Mouse (Mus musculus) ES-Bruce4 (cell line): ENCODE measurements around the gene Mcoln2. TPM values are rescaled to one million over a fixed set of nuclear protein-coding genes. Genes with fewer than 3 reads are reported as not detected.

Experiments
- H3K27ac ChIP-seq: 2 replicates; pipeline ENCODE4 v1.5.1; 2012; ENCODE audit warnings: low read length, inconsistent platforms; ENCODE audit not compliant: insufficient read depth
- H3K27me3 ChIP-seq: 2 replicates; pipeline ENCODE4 v1.6.1; 2012; ENCODE audit warnings: mild to moderate bottlenecking, low read length, inconsistent platforms; ENCODE audit not compliant: control insufficient read depth, poor library complexity, insufficient read depth, severe bottlenecking
- H3K36me3 ChIP-seq: 2 replicates; pipeline ENCODE4 v1.6.1; 2012; ENCODE audit warnings: inconsistent platforms, mild to moderate bottlenecking, low read length, moderate library complexity; ENCODE audit not compliant: control insufficient read depth, poor library complexity, insufficient read depth, severe bottlenecking
- H3K4me1 ChIP-seq: one replicate; pipeline ENCODE4 v1.8.1; 2011; ENCODE audit warnings: low read length; ENCODE audit not compliant: control insufficient read depth, insufficient read depth
- H3K4me3 ChIP-seq: 2 replicates; pipeline ENCODE4 v1.5.1; 2011; ENCODE audit warnings: low read depth, mild to moderate bottlenecking, low read length
- H3K9ac ChIP-seq: 2 replicates; pipeline ENCODE4 v1.6.1; 2012; ENCODE audit warnings: low read depth, mild to moderate bottlenecking, inconsistent platforms; ENCODE audit not compliant: poor library complexity, severe bottlenecking
- H3K9me3 ChIP-seq: replicated peaks from 2 replicates; pipeline ENCODE4 v1.6.1; 2012; ENCODE audit warnings: mild to moderate bottlenecking, low read length, inconsistent platforms; ENCODE audit not compliant: control insufficient read depth, poor library complexity, insufficient read depth, severe bottlenecking
- CTCF ChIP-seq: IDR thresholded peaks from one replicate; pipeline ENCODE4 v1.8.1; 2011; ENCODE audit warnings: low read depth, low read length
- EP300 ChIP-seq: IDR thresholded peaks from 2 replicates; pipeline ENCODE4 v1.6.1; 2011; ENCODE audit warnings: low read depth, low read length; ENCODE audit not compliant: insufficient read depth
- POLR2A ChIP-seq: IDR thresholded peaks from one replicate; pipeline ENCODE4 v1.8.1; 2011; ENCODE audit warnings: low read length; ENCODE audit not compliant: insufficient read depth
- polyA plus RNA-seq: library from polyadenylated mRNA; stranded (reverse); fragments of >200 nt; gene quantifications from 2 replicates; pipeline ENCODE4 v1.2.4, GENCODE M21; 2011; ENCODE audit warnings: low read depth; ENCODE audit not compliant: missing spikeins, insufficient read depth, insufficient read length

Mcoln2 gene
- polyA plus RNA-seq, result not detected in 2 replicates

DNA sequence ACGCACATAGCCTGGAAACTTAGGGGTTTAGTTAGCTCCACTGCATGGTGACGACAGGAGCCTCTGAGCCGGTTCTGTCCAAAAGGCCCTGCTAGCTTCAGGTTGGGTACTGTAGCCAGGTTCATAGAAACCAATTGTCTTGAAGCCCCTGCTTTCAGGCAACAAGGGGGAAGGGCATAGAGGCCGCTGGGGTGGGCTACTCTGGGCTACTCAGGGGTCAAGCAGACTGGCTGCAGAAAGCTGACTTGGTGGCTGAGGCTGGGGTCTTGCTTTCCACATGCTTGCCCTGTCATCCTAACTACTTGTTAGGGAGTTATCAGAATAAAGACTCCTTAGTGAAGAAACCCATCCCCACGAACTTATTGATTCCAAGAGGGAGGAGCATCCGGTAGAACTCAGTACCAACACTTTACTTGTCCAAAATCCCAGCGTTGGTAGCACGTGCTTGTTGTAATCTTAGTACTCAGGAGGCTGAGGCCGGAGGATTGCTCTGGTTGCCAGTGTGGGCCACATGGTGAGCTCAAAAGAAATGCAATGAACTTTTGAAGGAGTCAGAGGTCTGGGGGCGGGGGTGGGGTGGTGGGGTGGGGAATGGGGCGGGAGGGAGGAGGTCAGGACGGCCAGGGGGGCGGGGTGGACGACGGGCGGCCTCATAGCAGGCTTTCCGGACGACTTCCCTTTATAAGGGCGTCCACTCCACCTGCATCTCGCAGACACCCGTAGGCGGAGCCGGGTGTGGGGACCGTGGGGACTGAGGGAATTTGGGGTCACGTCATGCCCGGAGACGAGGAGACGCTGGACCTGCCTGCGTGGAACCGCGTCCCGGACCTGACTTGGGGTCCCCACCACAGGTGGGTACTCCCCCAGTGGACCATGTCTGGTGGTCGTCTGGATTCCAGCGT is at the start of gene Mcoln2:
Gene Mcoln2 (plus strand): TSS at position 678 of the 902 bp plus-strand sequence.
- no peaks in the 10 kb centered on the region for H3K36me3 ChIP-seq
- H3K9me3 ChIP-seq, result no peaks in the 10 kb centered on the region
- peak within 1 kb of the TSS; percentile 30; the same call in 1 of the 2 replicates for H3K4me3 ChIP-seq
- no peak within 1 kb of the TSS for H3K9ac ChIP-seq
- TF ChIP-seq CTCF, result no peak
- TF ChIP-seq POLR2A, result no peak
- no peak for TF ChIP-seq EP300
- no peaks in the 10 kb centered on the region for H3K4me1 ChIP-seq
- no peak within 1 kb of the TSS for H3K27ac ChIP-seq
- H3K27me3 ChIP-seq, result no peaks in the 10 kb centered on the region; the same call in 1 of the 2 replicates

DNA sequence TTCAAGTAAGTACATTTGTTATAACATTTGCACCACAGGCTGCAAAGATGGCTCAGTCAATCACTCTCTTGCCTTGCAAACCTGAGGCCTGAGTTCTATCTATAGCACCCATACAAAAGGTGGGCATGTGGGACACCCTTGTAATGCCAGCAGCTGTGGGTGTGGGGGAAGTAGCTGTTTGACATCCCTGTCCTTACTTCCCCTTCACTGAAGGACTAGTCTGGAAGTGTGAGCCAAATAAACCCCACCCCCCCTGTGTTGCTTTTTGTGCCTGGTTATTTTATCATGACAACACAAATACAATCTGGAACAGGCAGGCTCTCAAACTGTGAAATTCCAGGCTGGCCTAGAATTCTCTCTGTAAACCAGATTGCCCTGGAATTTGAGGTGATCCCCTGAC is 49.7 kb upstream of the Mcoln2 start:
- no peaks in the 10 kb centered on the region for H3K27me3 ChIP-seq
- H3K4me1 ChIP-seq, result no peaks in the 10 kb centered on the region
- 0 out of 2 replicates have a peak, but pooled peaks cover 3% of the 10 kb centered on the region for H3K9me3 ChIP-seq
- H3K4me3 ChIP-seq, result no peak overlapping the region
- no peak for TF ChIP-seq CTCF
- TF ChIP-seq POLR2A, result no peak
- no peak for TF ChIP-seq EP300
- H3K9ac ChIP-seq, result no peak overlapping the region
- no peaks in the 10 kb centered on the region for H3K36me3 ChIP-seq
- H3K27ac ChIP-seq, result no peak overlapping the region

DNA sequence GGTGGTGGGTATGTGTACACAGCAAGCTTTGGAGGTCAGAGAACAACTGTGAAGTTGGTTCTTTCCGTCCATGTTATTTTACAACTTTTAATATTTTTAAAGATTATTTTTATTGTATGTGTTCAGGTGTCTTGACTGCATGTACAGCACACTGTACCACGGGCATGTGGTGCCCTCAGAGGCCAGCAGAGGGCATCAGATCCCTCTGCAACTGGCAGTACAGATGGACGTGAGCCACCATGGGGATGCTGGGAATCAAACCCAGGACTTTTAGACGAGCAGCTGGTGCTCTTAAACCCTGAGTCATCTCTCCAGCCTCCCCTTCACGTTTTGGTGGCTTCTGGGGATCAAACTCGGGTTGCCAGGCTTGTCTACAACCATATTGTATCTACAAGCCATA is 47.6 kb upstream of the Mcoln2 start:
- Histone ChIP-seq H3K27me3 (no peaks in the 10 kb centered on the region), H3K27ac (no peak overlapping the region), H3K36me3 (no peaks in the 10 kb centered on the region), H3K4me1 (no peaks in the 10 kb centered on the region), H3K9me3 (no peaks in the 10 kb centered on the region), H3K4me3 (no peak overlapping the region), H3K9ac (no peak overlapping the region)
- TF ChIP-seq CTCF (peak; percentile 67), POLR2A (no peak)

DNA sequence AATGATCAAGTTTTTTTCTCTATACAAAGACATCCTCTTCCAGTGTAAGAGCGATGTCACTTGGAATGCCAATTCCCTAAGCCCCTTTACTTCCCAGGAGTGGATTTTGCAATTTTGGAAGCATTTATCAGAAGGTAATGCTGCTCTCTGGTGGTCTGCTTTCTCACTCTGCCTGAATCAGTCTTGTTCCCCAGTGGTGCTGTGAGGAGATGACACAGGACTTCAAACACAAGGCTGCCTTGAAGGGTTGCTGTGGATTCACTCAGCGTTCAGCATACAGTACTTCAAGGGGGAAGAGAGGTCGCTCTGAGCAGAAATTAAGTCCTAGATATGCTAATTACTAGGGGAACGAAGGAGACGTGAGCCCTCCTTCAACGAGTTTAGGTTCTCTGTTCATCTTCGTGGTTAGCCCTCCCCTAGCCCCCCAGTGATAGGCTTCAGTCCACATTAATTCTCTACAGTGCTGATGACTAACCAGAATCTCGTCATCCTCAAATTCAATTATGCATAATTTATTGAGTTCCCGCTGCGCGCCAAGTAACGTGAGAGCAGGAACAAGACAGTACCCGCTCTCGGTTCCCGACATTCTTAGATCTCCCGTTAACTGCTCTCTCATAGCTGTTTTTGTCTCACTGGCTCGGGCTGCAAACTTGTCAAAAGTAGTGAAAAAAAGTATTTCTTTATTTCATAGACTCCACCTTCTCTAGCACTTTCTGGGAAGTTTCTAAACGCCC is 42.4 kb upstream of the Mcoln2 start:
- TF ChIP-seq POLR2A (no peak), CTCF (no peak), EP300 (no peak)
- no peaks in the 10 kb centered on the region for H3K36me3 ChIP-seq
- H3K9me3 ChIP-seq, result no peaks in the 10 kb centered on the region
- no peak overlapping the region for H3K9ac ChIP-seq
- no peak overlapping the region for H3K27ac ChIP-seq
- no peaks in the 10 kb centered on the region for H3K27me3 ChIP-seq
- H3K4me1 ChIP-seq, result peaks cover 1% of the 10 kb centered on the region
- H3K4me3 ChIP-seq, result no peak overlapping the region

DNA sequence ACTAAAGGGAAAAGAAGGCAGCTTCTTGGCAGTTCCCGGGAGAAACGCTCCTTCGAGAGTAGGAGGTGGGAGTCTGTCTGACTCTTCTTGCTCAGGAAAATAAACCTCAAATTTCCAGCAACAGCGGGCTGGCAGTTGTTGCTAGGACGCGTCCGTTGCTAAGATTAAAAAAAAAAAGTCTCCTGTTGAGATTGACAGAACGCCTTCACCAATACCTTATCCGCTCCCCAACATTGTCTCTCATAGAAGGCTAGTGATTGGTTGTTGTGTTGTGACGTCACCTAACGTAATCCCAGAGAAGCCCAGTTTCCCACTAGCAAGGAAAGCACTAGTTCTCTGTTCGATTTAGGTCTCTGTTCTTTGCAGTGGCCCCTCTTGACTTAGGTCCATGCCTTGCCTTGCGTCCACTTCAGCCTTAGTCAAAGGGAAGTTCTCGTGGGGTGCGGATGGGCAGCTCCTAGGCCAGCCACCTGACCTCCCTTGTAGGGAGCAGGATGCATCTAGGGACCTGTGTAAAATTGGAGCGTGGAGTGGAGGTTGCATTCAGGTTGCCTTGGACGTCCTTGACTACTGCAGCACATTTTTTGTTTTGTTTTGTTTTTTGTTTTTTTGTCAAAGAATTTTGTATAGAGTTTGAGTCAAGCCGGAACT is 41.6 kb upstream of the Mcoln2 start, which contains the start of gene Wdr63:
Gene Wdr63 (minus strand): TSS at position 210 of the 651 bp plus-strand sequence.
- peaks cover 1% of the 10 kb centered on the region for H3K4me1 ChIP-seq
- peak within 1 kb of the TSS; percentile 51; the same call in 1 of the 2 replicates for H3K4me3 ChIP-seq
- no peak within 1 kb of the TSS for H3K27ac ChIP-seq
- no peaks in the 10 kb centered on the region for H3K36me3 ChIP-seq
- no peak within 1 kb of the TSS for H3K9ac ChIP-seq
- no peaks in the 10 kb centered on the region for H3K9me3 ChIP-seq
- H3K27me3 ChIP-seq, result no peaks in the 10 kb centered on the region
- TF ChIP-seq CTCF (no peak), EP300 (no peak), POLR2A (no peak)
